ENCODE assay signal across 9 mouse cellular contexts in the genomic region with DNA sequence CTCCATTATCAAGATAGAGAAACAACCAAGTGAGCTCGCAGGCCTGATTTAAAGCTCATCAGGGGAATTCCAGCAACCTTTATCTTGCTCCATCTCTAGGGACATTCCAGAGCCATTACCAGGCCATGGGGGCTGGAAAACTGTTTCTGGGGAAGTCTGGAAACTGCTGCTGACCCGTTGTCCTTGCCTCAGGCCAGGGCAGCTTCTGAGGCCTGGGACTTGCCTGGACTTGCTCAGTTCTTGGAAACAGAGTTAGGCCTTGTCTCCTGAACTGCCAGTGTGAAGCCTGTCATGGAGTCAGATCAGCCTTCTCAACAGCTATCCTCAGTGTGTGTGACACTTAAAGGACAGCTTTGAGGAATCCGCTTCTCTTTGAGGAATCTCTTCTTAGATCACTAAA. TPM values are rescaled to one million over a fixed set of nuclear protein-coding genes. Genes with fewer than 3 reads are reported as not detected.
DNase-seq lines count a peak whose midpoint lies in the region; ATAC-seq lines count a peak whose summit lies in the region.
"Had no signal": no experiment of that assay in that cellular context is flagged by ENCODE, and none has a peak within 500 bp of the region (broad histone marks: within the 10 kb centered on the region; RNA-seq: fewer than 3 reads in every experiment).

No protein-coding gene starts in this region.

- H3K36me3 ChIP-seq in heart, embryonic 12.5 days = peaks cover 14% of the 10 kb centered on the region

- H3K27me3 ChIP-seq in heart, embryonic 12.5 days (replicated peaks) = no peaks in the 10 kb centered on the region

- no peak overlapping the region for H3K4me3 ChIP-seq in heart, embryonic 12.5 days

- no peak overlapping the region for H3K4me2 ChIP-seq in heart, embryonic 12.5 days

- peaks cover 16% of the 10 kb centered on the region for H3K4me1 ChIP-seq in heart, embryonic 12.5 days (replicated peaks)

- peak; percentile 34; the same call in 1 of the 2 replicates for ATAC-seq in heart, embryonic 12.5 days (ENCODE audit: insufficient number of reproducible peaks, low FRiP score)
- no peak for ATAC-seq in inflammation-experienced regulatory T-cells, adult 6 months

- 43% methylated on average over 3 of the region's 3 CpGs for whole genome bisulfite sequencing in heart, embryonic 12.5 days

- H3K9ac ChIP-seq in heart, embryonic 12.5 days = no peak overlapping the region

- H3K27ac ChIP-seq in heart, embryonic 12.5 days (ENCODE audit: poor library complexity, severe bottlenecking) = no peak overlapping the region
- H3K27ac ChIP-seq: macrophage had no signal

- DNase-seq in heart, adult 9 months (ENCODE audit: low spot score in 2 of 2) = no peak
- DNase-seq in urinary bladder, postnatal 14 days (ENCODE audit: low spot score) = peak; percentile 58
- no peak for DNase-seq in urinary bladder, postnatal 4 days (ENCODE audit: low spot score in 2 of 2)
- peak; percentile 65 for DNase-seq in kidney, adult 9 months
- DNase-seq in yolk sac, embryonic 10.5 days (ENCODE audit: low spot score) = peak; percentile 80
- DNase-seq in cerebellum, adult 11 months = no peak

- H3K9me3 ChIP-seq in heart, embryonic 12.5 days (replicated peaks) = no peaks in the 10 kb centered on the region

RNA-seq across cellular contexts. Expression of a gene that starts 13.8 kb away (rescaled TPM):
- polyA plus RNA-seq in heart, embryonic 12.5 days (2016; fragmentation: Nextera tagmentation; extraction: Ambion mirVana) = 0.63 and 0.70 TPM in 2 replicates
- not detected for polyA plus RNA-seq in inflammation-experienced regulatory T-cells, adult 6 months (2017; shearing (Covaris generic))

RNA-seq across cellular contexts. Expression of a gene that starts 39.9 kb away (rescaled TPM):
- polyA plus RNA-seq in heart, embryonic 12.5 days (2016; fragmentation: Nextera tagmentation; extraction: Ambion mirVana) = 4.6 and 6.1 TPM in 2 replicates
- polyA plus RNA-seq in inflammation-experienced regulatory T-cells, adult 6 months (2017; shearing (Covaris generic)) = 1 to 10 TPM; 2.9 to 4.9 (median 4.8) TPM

RNA-seq across cellular contexts. Expression of a gene that starts 41.5 kb away (rescaled TPM):
- polyA plus RNA-seq in heart, embryonic 12.5 days (2016; fragmentation: Nextera tagmentation; extraction: Ambion mirVana) = 35.4 and 39.3 TPM in 2 replicates
- 1 to 10 TPM; 1.0 to 2.7 (median 1.3) TPM for polyA plus RNA-seq in inflammation-experienced regulatory T-cells, adult 6 months (2017; shearing (Covaris generic))

RNA-seq across cellular contexts. Expression of a gene that starts 41.5 kb away (rescaled TPM):
- 209 and 210 TPM in 2 replicates for polyA plus RNA-seq in heart, embryonic 12.5 days (2016; fragmentation: Nextera tagmentation; extraction: Ambion mirVana)
- polyA plus RNA-seq in inflammation-experienced regulatory T-cells, adult 6 months (2017; shearing (Covaris generic)) = 10 to 100 TPM; 44.8 to 78.4 (median 66.5) TPM

Comparison
In these comparisons a context has a peak if more than half of its experiments do, and no peak if none do; other contexts are left out.
1. DNase-seq: peak in urinary bladder, postnatal 14 days (single experiment), kidney, adult 9 months (single experiment) and yolk sac, embryonic 10.5 days (single experiment); none in heart, adult 9 months (0 of 2), urinary bladder, postnatal 4 days (0 of 2) and cerebellum, adult 11 months (single experiment).